Mouse (Mus musculus) stomach, embryonic 14.5 days (tissue): ENCODE results near the gene Hba-x. TPM values are rescaled to one million over a fixed set of nuclear protein-coding genes. Genes with fewer than 3 reads are reported as not detected.

ENCODE experiments used
- ATAC-seq: fragments of 200-750 bp; cut with Nextera tagmentation; 2 replicates; pipeline ENCODE4 v1.8.0; 2017; ENCODE audit warnings: low read depth, moderate TSS enrichment; ENCODE audit not compliant: insufficient number of reproducible peaks, insufficient read depth, low FRiP score
- H3K27ac ChIP-seq: fragments of 300-500 bp; sonication (generic); 2 replicates; pipeline ENCODE4 v1.5.1; 2014; ENCODE audit warnings: mild to moderate bottlenecking, low read length, moderate library complexity, mixed read lengths
- H3K27me3 ChIP-seq: fragments of 300-500 bp; sonication (generic); 2 replicates; pipeline ENCODE4 v1.6.1; 2014; ENCODE audit warnings: low read length, control low read depth, mixed read lengths; ENCODE audit not compliant: control insufficient read depth, insufficient read depth
- H3K36me3 ChIP-seq: fragments of 300-500 bp; sonication (generic); 2 replicates; pipeline ENCODE4 v1.6.1; 2014; ENCODE audit warnings: mild to moderate bottlenecking, control low read depth, low read length, moderate library complexity, mixed read lengths; ENCODE audit not compliant: control insufficient read depth, insufficient read depth
- H3K4me1 ChIP-seq: fragments of 300-500 bp; sonication (generic); 2 replicates; pipeline ENCODE4 v1.6.1; 2014; ENCODE audit warnings: low read length, control low read depth, mixed read lengths; ENCODE audit not compliant: control insufficient read depth, insufficient read depth
- H3K4me2 ChIP-seq: fragments of 300-500 bp; sonication (generic); replicated peaks from 2 replicates; pipeline ENCODE4 v1.6.1; 2014; ENCODE audit warnings: low read depth, low read length, control low read depth
- H3K4me3 ChIP-seq: fragments of 300-500 bp; sonication (generic); 2 replicates; pipeline ENCODE4 v1.5.1; 2014; ENCODE audit warnings: low read depth, low read length, control low read depth
- H3K9ac ChIP-seq: fragments of 300-500 bp; sonication (generic); replicated peaks from 2 replicates; pipeline ENCODE4 v1.6.1; 2014; ENCODE audit warnings: low read depth, mild to moderate bottlenecking, control low read depth, low read length, moderate library complexity, mixed read lengths
- H3K9me3 ChIP-seq: fragments of 300-500 bp; sonication (generic); 2 replicates; pipeline ENCODE4 v1.6.1; 2016; ENCODE audit warnings: low read depth, low read length, control low read depth; ENCODE audit not compliant: control insufficient read depth
- WGBS: fragments of 180-500 bp; shearing (Covaris S2); extraction: QIAGEN DNeasy Blood & Tissue Kit; methylation state at CpG from one replicate; pipeline ENCODE4 v1.1.7; 2014; 5-methylcytosine and 5-hydroxymethylcytosine counted together
- polyA plus RNA-seq: library from polyadenylated mRNA; unstranded; fragments of >200 nt; fragmentation: Nextera tagmentation; extraction: Ambion mirVana; gene quantifications from 2 replicates; pipeline ENCODE4 v1.2.1, GENCODE M21; 2014

The Hba-x gene
- 93.0 and 133 TPM in 2 replicates for polyA plus RNA-seq

- Histone ChIP-seq H3K4me2 (no peak within 1 kb of the TSS), H3K27ac (no peak within 1 kb of the TSS), H3K27me3 (0 out of 2 replicates have a peak, but pooled peaks cover 3% of the 10 kb centered on the region), H3K9ac (no peak within 1 kb of the TSS), H3K9me3 (no peaks in the 10 kb centered on the region), H3K36me3 (no peaks in the 10 kb centered on the region), H3K4me1 (no peaks in the 10 kb centered on the region), H3K4me3 (no peak within 1 kb of the TSS)
- no peak for ATAC-seq
- 74% methylated on average over 3 of the region's 3 CpGs for WGBS
Measured at GRCm38 (mm10) chr11:32276347-32276746, at the start of gene Hba-x. Gene Hba-x (plus strand): TSS chr11:32276400.

- 48% methylated on average over 1 of the region's 1 CpGs for WGBS
Measured at GRCm38 (mm10) chr11:32227041-32227440, 49.2 kb upstream of the Hba-x start.

GRCm38 (mm10) chr11:32227555-32227954 is 48.6 kb upstream of the Hba-x start:
- Histone ChIP-seq H3K27ac (no peak overlapping the region), H3K27me3 (no peaks in the 10 kb centered on the region), H3K9ac (no peak overlapping the region), H3K4me1 (peaks cover 32% of the 10 kb centered on the region), H3K9me3 (no peaks in the 10 kb centered on the region), H3K4me3 (no peak overlapping the region), H3K36me3 (peaks cover 26% of the 10 kb centered on the region), H3K4me2 (peak overlapping the region; percentile 79; the same call in 1 of the 2 replicates)
- no peak for ATAC-seq
- WGBS, result 86% methylated on average over 9 of the region's 9 CpGs

More at GRCm38 (mm10) chr11:32227041-32227440, 49.2 kb upstream of the Hba-x start:
- Histone ChIP-seq H3K4me3 (peak overlapping the region; percentile 71), H3K4me1 (peaks cover 37% of the 10 kb centered on the region), H3K9me3 (no peaks in the 10 kb centered on the region), H3K9ac (peak overlapping the region; percentile 71), H3K36me3 (peaks cover 21% of the 10 kb centered on the region), H3K4me2 (peak overlapping the region; percentile 79), H3K27me3 (no peaks in the 10 kb centered on the region), H3K27ac (peak overlapping the region; percentile 91)
- no peak for ATAC-seq

GRCm38 (mm10) chr11:32228292-32228845 is 47.8 kb upstream of the Hba-x start:
- Histone ChIP-seq H3K27ac (no peak overlapping the region), H3K9me3 (no peaks in the 10 kb centered on the region), H3K36me3 (peaks cover 28% of the 10 kb centered on the region), H3K4me2 (no peak overlapping the region), H3K4me3 (no peak overlapping the region), H3K9ac (no peak overlapping the region), H3K4me1 (peaks cover 27% of the 10 kb centered on the region), H3K27me3 (no peaks in the 10 kb centered on the region)
- ATAC-seq, result no peak
- 84% methylated on average over 3 of the region's 3 CpGs for WGBS

- no peaks in the 10 kb centered on the region for H3K27me3 ChIP-seq
- ATAC-seq, result no peak
- H3K27ac ChIP-seq, result no peak overlapping the region
- no peak overlapping the region for H3K9ac ChIP-seq
- H3K4me2 ChIP-seq, result no peak overlapping the region
- 79% methylated on average over 4 of the region's 4 CpGs for WGBS
- peaks cover 23% of the 10 kb centered on the region for H3K4me1 ChIP-seq
- no peaks in the 10 kb centered on the region for H3K9me3 ChIP-seq
- peaks cover 40% of the 10 kb centered on the region for H3K36me3 ChIP-seq
- H3K4me3 ChIP-seq, result no peak overlapping the region
Measured at GRCm38 (mm10) chr11:32230220-32230619, 46.0 kb upstream of the Hba-x start.

GRCm38 (mm10) chr11:32231125-32231524 is 45.1 kb upstream of the Hba-x start:
- peaks cover 40% of the 10 kb centered on the region for H3K36me3 ChIP-seq
- no peaks in the 10 kb centered on the region for H3K9me3 ChIP-seq
- ATAC-seq, result no peak
- no peak overlapping the region for H3K4me2 ChIP-seq
- H3K4me3 ChIP-seq, result no peak overlapping the region
- H3K27me3 ChIP-seq, result no peaks in the 10 kb centered on the region
- H3K27ac ChIP-seq, result no peak overlapping the region
- WGBS, result 85% methylated on average over 2 of the region's 2 CpGs
- peaks cover 16% of the 10 kb centered on the region for H3K4me1 ChIP-seq
- no peak overlapping the region for H3K9ac ChIP-seq

GRCm38 (mm10) chr11:32232848-32233247 is 43.4 kb upstream of the Hba-x start:
- Histone ChIP-seq H3K9me3 (no peaks in the 10 kb centered on the region), H3K27ac (no peak overlapping the region), H3K4me3 (no peak overlapping the region), H3K27me3 (no peaks in the 10 kb centered on the region), H3K9ac (no peak overlapping the region), H3K4me1 (peaks cover 14% of the 10 kb centered on the region; the same call in 1 of the 2 replicates), H3K4me2 (no peak overlapping the region), H3K36me3 (peaks cover 40% of the 10 kb centered on the region)
- WGBS, result 70% methylated on average over 10 of the region's 10 CpGs
- ATAC-seq, result no peak; the same call in 1 of the 2 replicates

- Histone ChIP-seq H3K9ac (no peak overlapping the region), H3K27me3 (no peaks in the 10 kb centered on the region), H3K27ac (no peak overlapping the region), H3K4me1 (peaks cover 14% of the 10 kb centered on the region; the same call in 1 of the 2 replicates), H3K4me3 (no peak overlapping the region), H3K36me3 (peaks cover 40% of the 10 kb centered on the region), H3K9me3 (no peaks in the 10 kb centered on the region), H3K4me2 (no peak overlapping the region)
- no peak for ATAC-seq
- 93% methylated on average over 3 of the region's 3 CpGs for WGBS
Measured at GRCm38 (mm10) chr11:32233895-32234294, 42.3 kb upstream of the Hba-x start.
